Mouse (Mus musculus): ENCODE measurements around the gene Tarbp2.

GRCm38 (mm10) chr15:102471727-102472126 lies 46.3 kb upstream of the Tarbp2 start:
- TF ChIP-seq CTCF (conservative IDR thresholded peaks at IDR 0.05; ENCODE audit: low read length) (no peak), NANOG (IDR thresholded peaks at IDR 0.05; ENCODE audit: borderline replicate concordance, low read length) (no peak), POU5F1 (IDR thresholded peaks at IDR 0.05; ENCODE audit: borderline replicate concordance, low read length) (no peak)

Measured in E14TG2a.4 (cell line).